Mouse (Mus musculus) E14TG2a.4 (cell line): ENCODE results near the gene Wwox.

Experiments
- CTCF ChIP-seq: conservative IDR thresholded peaks from 2 replicates; pipeline ENCODE4 v1.5.1; 2014; ENCODE audit warnings: low read length
- NANOG ChIP-seq: IDR thresholded peaks from 2 replicates; pipeline ENCODE4 v1.6.1; 2014; ENCODE audit warnings: borderline replicate concordance, low read length, mixed read lengths
- POU5F1 ChIP-seq: IDR thresholded peaks from 2 replicates; pipeline ENCODE4 v1.6.1; 2014; ENCODE audit warnings: low read length, borderline replicate concordance

- TF ChIP-seq CTCF (no peak), NANOG (no peak), POU5F1 (no peak)
Measured at GRCm38 (mm10) chr8:115161520-115161919, 722.1 kb downstream of the Wwox start.
